Mouse (Mus musculus): ENCODE measurements around the gene B4galnt4.

DNA sequence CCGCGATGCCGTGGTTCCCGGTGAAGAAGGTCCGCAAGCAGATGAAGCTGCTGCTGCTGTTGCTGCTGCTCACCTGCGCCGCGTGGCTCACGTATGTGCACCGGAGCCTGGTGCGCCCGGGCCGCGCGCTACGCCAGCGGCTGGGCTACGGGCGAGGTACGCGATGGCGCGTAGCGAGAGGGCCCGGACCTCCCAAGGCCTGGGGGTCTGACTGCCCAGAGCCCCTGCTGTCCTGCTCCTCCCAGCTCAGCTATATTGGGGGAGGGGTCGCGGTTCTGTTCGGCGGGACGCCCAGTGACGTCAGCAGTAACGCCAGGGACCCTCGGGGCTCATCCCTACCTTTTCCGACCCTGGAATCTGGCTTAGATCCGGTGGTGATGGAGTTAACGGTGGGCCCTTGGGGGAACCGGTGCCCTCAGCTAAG, 377 bp downstream of the B4galnt4 start:
- TF ChIP-seq POLR2A (IDR thresholded peaks at IDR 0.05; ENCODE audit: extremely low read depth, insufficient read depth, low read length), result no peak
- no peak for TF ChIP-seq CTCF (IDR thresholded peaks at IDR 0.05; ENCODE audit: extremely low read depth, insufficient read depth, low read length)

Data from cortical plate, adult 2 months (tissue).